Mouse (Mus musculus) hindbrain, embryonic 10.5 days (tissue): ENCODE measurements around the gene Zfp277. TPM values are rescaled to one million over a fixed set of nuclear protein-coding genes. Genes with fewer than 3 reads are reported as not detected.

Experiments used
- DNase-seq: peaks from one replicate; pipeline ENCODE4 v3.0.0-alpha.2; 2017; ENCODE audit warnings: low spot score
- H3K27ac ChIP-seq: fragments of 300-500 bp; sonication (generic); 2 replicates; pipeline ENCODE4 v1.5.1; 2016; ENCODE audit warnings: mild to moderate bottlenecking, moderate library complexity
- H3K27me3 ChIP-seq: fragments of 300-500 bp; sonication (generic); 2 replicates; pipeline ENCODE4 v1.6.1; 2016; ENCODE audit warnings: mild to moderate bottlenecking; ENCODE audit not compliant: poor library complexity, insufficient read depth, severe bottlenecking
- H3K36me3 ChIP-seq: fragments of 300-500 bp; sonication (generic); 2 replicates; pipeline ENCODE4 v1.6.1; 2016; ENCODE audit warnings: mild to moderate bottlenecking, moderate library complexity
- H3K4me1 ChIP-seq: fragments of 300-500 bp; sonication (generic); replicated peaks from 2 replicates; pipeline ENCODE4 v1.6.1; 2016; ENCODE audit warnings: mild to moderate bottlenecking
- H3K4me3 ChIP-seq: fragments of 300-500 bp; sonication (generic); 2 replicates; pipeline ENCODE4 v1.5.1; 2016; ENCODE audit warnings: mild to moderate bottlenecking, moderate library complexity
- H3K9me3 ChIP-seq: fragments of 300-500 bp; sonication (generic); 2 replicates; pipeline ENCODE4 v1.6.1; 2016; ENCODE audit warnings: mild to moderate bottlenecking, moderate library complexity
- WGBS: fragments of 180-500 bp; shearing (Covaris S2); methylation state at CpG from one replicate; pipeline ENCODE4 v1.1.7; 2016; 5-methylcytosine and 5-hydroxymethylcytosine counted together
- polyA plus RNA-seq: library from polyadenylated mRNA; unstranded; fragments of >200 nt; fragmentation: Nextera tagmentation; extraction: Ambion mirVana; gene quantifications from 2 replicates; pipeline ENCODE4 v1.2.1, GENCODE M21; 2016

Zfp277 gene
- polyA plus RNA-seq, 1 experiment from 2014 or later: 36.0 TPM

- Histone ChIP-seq H3K27me3 (no peaks in the 10 kb centered on the region), H3K4me3 (no peak overlapping the region), H3K4me1 (peaks cover 17% of the 10 kb centered on the region), H3K9me3 (no peaks in the 10 kb centered on the region), H3K27ac (no peak overlapping the region), H3K36me3 (0 out of 2 replicates have a peak, but pooled peaks cover 4% of the 10 kb centered on the region)
- no peak for DNase-seq
- WGBS: 85% methylated on average over 10 of the region's 10 CpGs
These were observed 18.1 kb downstream of the Zfp277 start for GRCm38 (mm10) chr12:40427606-40428005.

GRCm38 (mm10) chr12:40424991-40425390 lies 20.7 kb downstream of the Zfp277 start:
- peaks cover 1% of the 10 kb centered on the region for H3K4me1 ChIP-seq
- 0 out of 2 replicates have a peak, but pooled peaks cover 4% of the 10 kb centered on the region for H3K36me3 ChIP-seq
- no peak overlapping the region for H3K27ac ChIP-seq
- DNase-seq: no peak
- H3K27me3 ChIP-seq: no peaks in the 10 kb centered on the region
- 96% methylated on average over 1 of the region's 1 CpGs for WGBS
- H3K9me3 ChIP-seq: no peaks in the 10 kb centered on the region
- no peak overlapping the region for H3K4me3 ChIP-seq

GRCm38 (mm10) chr12:40417257-40417656 lies 28.4 kb downstream of the Zfp277 start:
- WGBS: 94% methylated on average over 4 of the region's 4 CpGs
- H3K4me3 ChIP-seq: no peak overlapping the region
- H3K4me1 ChIP-seq: peaks cover 12% of the 10 kb centered on the region
- no peak for DNase-seq
- 0 out of 2 replicates have a peak, but pooled peaks cover under 1% of the 10 kb centered on the region for H3K36me3 ChIP-seq
- no peaks in the 10 kb centered on the region for H3K9me3 ChIP-seq
- H3K27ac ChIP-seq: no peak overlapping the region
- H3K27me3 ChIP-seq: no peaks in the 10 kb centered on the region

DNA sequence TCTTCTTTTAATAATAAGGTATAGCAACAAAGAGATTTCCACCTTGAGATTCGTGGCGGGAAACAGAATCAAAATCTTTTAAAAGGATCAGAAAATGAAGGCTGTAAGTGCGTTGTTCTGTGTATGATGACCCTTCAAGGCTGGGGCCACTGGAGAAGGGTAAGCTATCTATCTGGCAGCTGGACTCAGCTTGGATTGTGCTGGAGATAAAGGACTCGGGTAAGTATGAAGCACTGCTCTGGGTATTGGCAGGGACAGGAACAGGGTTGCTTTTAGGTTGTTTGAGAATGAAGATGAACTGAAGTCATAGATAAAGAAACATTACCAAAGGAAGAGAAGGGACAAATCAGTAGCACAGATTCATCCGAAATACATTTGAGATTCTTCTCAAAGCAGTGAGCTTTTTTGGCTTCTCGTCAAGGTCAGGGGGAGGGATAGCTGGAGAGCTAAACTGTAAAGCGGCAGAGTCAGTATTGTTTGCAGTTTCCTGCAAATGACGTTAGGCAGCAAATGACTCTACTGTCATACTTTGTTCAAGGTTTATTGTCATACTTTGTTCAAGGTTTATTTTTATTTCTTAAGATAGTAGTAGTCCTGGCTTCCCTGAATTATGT lies 30.3 kb downstream of the Zfp277 start:
- Histone ChIP-seq H3K4me3 (no peak overlapping the region), H3K4me1 (peaks cover 12% of the 10 kb centered on the region), H3K27me3 (no peaks in the 10 kb centered on the region), H3K36me3 (0 out of 2 replicates have a peak, but pooled peaks cover 4% of the 10 kb centered on the region), H3K27ac (no peak overlapping the region), H3K9me3 (no peaks in the 10 kb centered on the region)
- no peak for DNase-seq
- 78% methylated on average over 8 of the region's 8 CpGs for WGBS

DNA sequence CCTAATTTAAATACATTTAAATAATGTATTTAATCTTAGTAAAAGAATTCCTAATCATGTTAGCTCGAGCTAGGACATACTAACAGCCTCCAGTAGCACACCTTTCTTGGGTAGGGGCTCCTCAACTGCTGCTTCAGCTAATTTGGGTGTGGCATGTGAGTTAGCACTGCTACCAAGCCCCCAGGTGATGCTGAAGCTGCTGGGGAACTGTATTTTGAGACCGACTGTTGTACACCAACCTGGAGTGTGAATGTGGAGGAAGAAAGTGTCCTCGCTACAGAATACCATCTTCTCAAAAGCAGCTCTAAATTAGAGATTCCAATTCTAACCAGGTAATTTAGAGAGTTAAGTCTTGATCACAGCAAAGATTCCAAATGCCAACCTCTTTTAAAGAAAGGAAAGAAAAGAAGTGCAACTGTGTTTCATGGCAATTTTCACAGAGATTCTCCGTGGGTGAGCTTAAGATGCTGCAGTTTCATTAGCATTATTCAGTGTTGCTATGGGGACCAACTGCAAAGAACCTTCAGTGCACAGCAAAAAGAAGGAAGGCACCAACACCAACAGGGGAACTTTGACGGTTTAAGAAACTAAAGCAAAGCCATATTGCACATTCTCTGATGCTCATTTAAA lies 30.9 kb downstream of the Zfp277 start:
- H3K4me3 ChIP-seq: no peak overlapping the region
- peaks cover 5% of the 10 kb centered on the region for H3K36me3 ChIP-seq

GRCm38 (mm10) chr12:40399812-40400211 lies 45.9 kb downstream of the Zfp277 start:
- WGBS: 92% methylated on average over 10 of the region's 10 CpGs

More for the DNA sequence above, 30.9 kb downstream of the Zfp277 start:
- DNase-seq: no peak
- WGBS: 50% methylated on average over 5 of the region's 5 CpGs
- no peaks in the 10 kb centered on the region for H3K9me3 ChIP-seq
- H3K27ac ChIP-seq: no peak overlapping the region
- no peaks in the 10 kb centered on the region for H3K27me3 ChIP-seq
- H3K4me1 ChIP-seq: peaks cover 12% of the 10 kb centered on the region

DNA sequence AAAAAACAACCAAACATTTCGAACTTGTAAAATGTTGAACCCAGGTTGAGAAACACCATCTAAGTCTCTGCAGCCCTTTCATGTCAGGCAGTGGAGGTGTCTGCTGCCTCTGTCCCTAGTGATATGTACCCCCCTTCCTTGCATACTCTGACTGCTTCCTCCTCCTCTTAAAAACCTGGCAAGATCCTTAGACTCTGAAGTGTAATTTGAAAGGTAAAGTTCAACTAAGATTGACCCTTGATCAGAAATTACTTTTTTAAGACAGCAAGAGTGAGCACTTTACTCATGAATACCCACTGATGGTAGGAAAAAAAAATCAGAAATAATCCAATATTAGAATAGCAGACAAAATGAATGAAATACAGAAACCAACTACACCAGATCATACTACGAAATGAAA lies 46.3 kb downstream of the Zfp277 start:
- no peak overlapping the region for H3K4me3 ChIP-seq
- 94% methylated on average over 2 of the region's 2 CpGs for WGBS
- H3K27me3 ChIP-seq: no peaks in the 10 kb centered on the region
- H3K36me3 ChIP-seq: peaks cover 14% of the 10 kb centered on the region
- H3K9me3 ChIP-seq: 0 out of 2 replicates have a peak, but pooled peaks cover 3% of the 10 kb centered on the region
- no peak overlapping the region for H3K27ac ChIP-seq
- DNase-seq: no peak
- no peaks in the 10 kb centered on the region for H3K4me1 ChIP-seq

More at GRCm38 (mm10) chr12:40399812-40400211, 45.9 kb downstream of the Zfp277 start:
- no peak overlapping the region for H3K4me3 ChIP-seq
- no peak for DNase-seq
- H3K27me3 ChIP-seq: no peaks in the 10 kb centered on the region
- H3K27ac ChIP-seq: no peak overlapping the region
- H3K4me1 ChIP-seq: no peaks in the 10 kb centered on the region
- peaks cover 14% of the 10 kb centered on the region for H3K36me3 ChIP-seq
- H3K9me3 ChIP-seq: 0 out of 2 replicates have a peak, but pooled peaks cover 3% of the 10 kb centered on the region

DNA sequence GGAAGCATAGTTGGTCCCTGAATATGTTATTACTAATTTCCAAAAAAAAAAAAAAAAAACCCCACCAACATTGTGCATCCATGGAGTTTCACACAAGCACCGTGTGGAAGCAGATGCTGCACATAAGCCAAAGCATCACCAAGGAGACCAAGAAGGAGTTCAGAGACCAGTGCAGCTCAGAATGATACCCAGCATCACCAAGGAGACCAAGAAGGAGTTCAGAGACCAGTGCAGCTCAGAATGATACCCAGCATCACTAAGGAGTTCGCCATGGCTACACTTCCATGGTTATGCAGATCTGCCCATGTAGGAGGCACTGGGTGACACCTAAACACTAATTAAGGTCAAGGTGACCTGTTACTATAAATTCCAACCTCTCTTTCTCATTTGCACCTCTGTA lies 46.8 kb downstream of the Zfp277 start:
- no peaks in the 10 kb centered on the region for H3K4me1 ChIP-seq
- no peak for DNase-seq
- 0 out of 2 replicates have a peak, but pooled peaks cover 3% of the 10 kb centered on the region for H3K9me3 ChIP-seq
- 71% methylated on average over 2 of the region's 2 CpGs for WGBS
- H3K27me3 ChIP-seq: no peaks in the 10 kb centered on the region
- no peak overlapping the region for H3K27ac ChIP-seq
- H3K36me3 ChIP-seq: peaks cover 14% of the 10 kb centered on the region
- H3K4me3 ChIP-seq: no peak overlapping the region

- no peak overlapping the region for H3K27ac ChIP-seq
- WGBS: 75% methylated on average over 3 of the region's 3 CpGs
- no peak for DNase-seq
These were observed 52.8 kb downstream of the Zfp277 start for GRCm38 (mm10) chr12:40392869-40393268.

GRCm38 (mm10) chr12:40391262-40391661 lies 54.4 kb downstream of the Zfp277 start:
- WGBS: 92% methylated on average over 1 of the region's 1 CpGs
- Histone ChIP-seq H3K36me3 (no peaks in the 10 kb centered on the region), H3K4me3 (no peak overlapping the region), H3K4me1 (0 out of 2 replicates have a peak, but pooled peaks cover 4% of the 10 kb centered on the region), H3K27me3 (no peaks in the 10 kb centered on the region), H3K9me3 (no peaks in the 10 kb centered on the region), H3K27ac (no peak overlapping the region)
- no peak for DNase-seq

More at GRCm38 (mm10) chr12:40392869-40393268, 52.8 kb downstream of the Zfp277 start:
- Histone ChIP-seq H3K4me3 (no peak overlapping the region), H3K9me3 (0 out of 2 replicates have a peak, but pooled peaks cover 3% of the 10 kb centered on the region), H3K4me1 (0 out of 2 replicates have a peak, but pooled peaks cover 4% of the 10 kb centered on the region), H3K36me3 (0 out of 2 replicates have a peak, but pooled peaks cover 6% of the 10 kb centered on the region), H3K27me3 (no peaks in the 10 kb centered on the region)

GRCm38 (mm10) chr12:40387786-40388185 lies 57.9 kb downstream of the Zfp277 start:
- WGBS: 78% methylated on average over 5 of the region's 5 CpGs
- H3K9me3 ChIP-seq: no peaks in the 10 kb centered on the region
- H3K27ac ChIP-seq: no peak overlapping the region
- no peaks in the 10 kb centered on the region for H3K36me3 ChIP-seq
- H3K4me1 ChIP-seq: 0 out of 2 replicates have a peak, but pooled peaks cover 1% of the 10 kb centered on the region
- no peak for DNase-seq
- H3K4me3 ChIP-seq: no peak overlapping the region
- H3K27me3 ChIP-seq: no peaks in the 10 kb centered on the region

DNA sequence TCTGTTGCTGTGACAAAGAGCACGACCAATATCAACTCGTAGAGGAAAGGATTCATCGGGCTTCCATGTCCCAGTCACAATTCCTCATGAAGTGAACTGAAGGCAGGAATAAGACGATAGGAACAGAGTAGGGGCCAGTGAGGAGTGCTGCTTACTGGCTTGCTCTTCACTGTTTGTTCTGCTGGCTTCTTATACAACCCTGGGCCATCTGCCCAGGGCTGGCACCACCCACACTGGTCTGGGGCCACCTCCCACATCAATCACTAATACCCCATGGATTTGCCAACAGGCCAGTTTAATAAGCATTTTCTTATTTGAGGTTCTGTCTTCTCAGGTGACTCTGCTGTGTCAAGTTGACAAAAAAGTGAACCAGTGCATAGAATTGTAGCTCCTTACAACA lies 60.4 kb downstream of the Zfp277 start:
- no peaks in the 10 kb centered on the region for H3K4me1 ChIP-seq
- WGBS: 92% methylated on average over 4 of the region's 4 CpGs
- DNase-seq: no peak
- no peak overlapping the region for H3K27ac ChIP-seq
- H3K36me3 ChIP-seq: no peaks in the 10 kb centered on the region
- no peaks in the 10 kb centered on the region for H3K27me3 ChIP-seq
- no peak overlapping the region for H3K4me3 ChIP-seq
- no peaks in the 10 kb centered on the region for H3K9me3 ChIP-seq

- H3K36me3 ChIP-seq: no peaks in the 10 kb centered on the region
- no peak for DNase-seq
- no peak overlapping the region for H3K4me3 ChIP-seq
- no peak overlapping the region for H3K27ac ChIP-seq
- H3K9me3 ChIP-seq: no peaks in the 10 kb centered on the region
- H3K27me3 ChIP-seq: no peaks in the 10 kb centered on the region
- no peaks in the 10 kb centered on the region for H3K4me1 ChIP-seq
- WGBS: 89% methylated on average over 6 of the region's 6 CpGs
These were observed 62.0 kb downstream of the Zfp277 start for GRCm38 (mm10) chr12:40383718-40384117.
